Comparison of ENCODE assay signal across 27 mouse cellular contexts in the genomic region with DNA sequence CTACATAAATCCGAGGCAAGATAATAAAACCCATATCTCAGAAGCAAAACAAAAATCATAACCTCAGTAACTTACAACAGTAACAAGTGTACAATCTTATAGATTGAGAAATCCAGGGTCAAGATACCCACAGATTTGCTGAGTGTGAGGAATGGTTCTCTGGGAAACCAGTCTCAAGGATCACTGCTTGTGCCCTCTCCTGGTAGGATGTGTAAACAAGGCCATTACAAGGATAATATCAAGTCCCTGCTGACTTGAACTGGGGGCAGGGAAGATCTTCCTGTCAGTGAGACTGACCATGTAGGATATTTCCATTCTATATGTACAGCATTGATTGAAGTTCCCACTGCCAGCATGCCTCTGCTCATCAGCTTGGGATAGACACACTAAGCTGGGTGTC. TPM values are rescaled to one million over a fixed set of nuclear protein-coding genes. Genes with fewer than 3 reads are reported as not detected.
A peak's percentile ranks its signal among the peaks of the same experiment; 100 is the strongest.
DNase-seq lines count a peak whose midpoint lies in the region; ATAC-seq and TF ChIP-seq lines count a peak whose summit lies in the region.
"Had no signal": no experiment of that assay in that cellular context is flagged by ENCODE, and none has a peak within 500 bp of the region (broad histone marks: within the 10 kb centered on the region; RNA-seq: fewer than 3 reads in every experiment).

No protein-coding gene starts in this region.

- H3K27ac ChIP-seq in heart, embryonic 10.5 days = no peak overlapping the region
- no peak overlapping the region for H3K27ac ChIP-seq in heart, embryonic 11.5 days (ENCODE audit: low read depth, low read length)
- H3K27ac ChIP-seq in kidney, embryonic 15.5 days = no peak overlapping the region
- H3K27ac ChIP-seq in intestine, postnatal 0 days (ENCODE audit: low read depth, low read length) = no peak overlapping the region
- H3K27ac ChIP-seq: forebrain, embryonic 15.5 days; hindbrain, embryonic 10.5 days; hindbrain, postnatal 0 days; midbrain, embryonic 12.5 days had no signal

- H3K27me3 ChIP-seq in heart, embryonic 10.5 days (ENCODE audit: insufficient read depth, poor library complexity, severe bottlenecking) = no peaks in the 10 kb centered on the region
- H3K27me3 ChIP-seq in heart, embryonic 11.5 days (ENCODE audit: control insufficient read depth, insufficient read depth, low read length) = no peaks in the 10 kb centered on the region
- H3K27me3 ChIP-seq in kidney, embryonic 15.5 days = no peaks in the 10 kb centered on the region
- no peaks in the 10 kb centered on the region for H3K27me3 ChIP-seq in intestine, postnatal 0 days (replicated peaks; ENCODE audit: control insufficient read depth, insufficient read depth, low read length)
- H3K27me3 ChIP-seq: forebrain, embryonic 15.5 days; midbrain, embryonic 12.5 days had no signal

- no peak overlapping the region for H3K4me3 ChIP-seq in heart, embryonic 10.5 days
- no peak overlapping the region for H3K4me3 ChIP-seq in heart, embryonic 11.5 days (ENCODE audit: low read depth, low read length)
- H3K4me3 ChIP-seq in kidney, embryonic 15.5 days (replicated peaks) = no peak overlapping the region
- no peak overlapping the region for H3K4me3 ChIP-seq in intestine, postnatal 0 days (ENCODE audit: low read depth, low read length)
- H3K4me3 ChIP-seq: forebrain, embryonic 15.5 days; hindbrain, embryonic 10.5 days; midbrain, embryonic 12.5 days had no signal

- WGBS in heart, embryonic 10.5 days = 85% methylated on average over 1 of the region's 1 CpGs
- WGBS in heart, embryonic 11.5 days (ENCODE audit: insufficient replicate concordance) = 67% methylated on average over 1 of the region's 1 CpGs
- WGBS in kidney, embryonic 15.5 days = 83% methylated on average over 1 of the region's 1 CpGs
- WGBS in intestine, postnatal 0 days = 48% methylated on average over 1 of the region's 1 CpGs

- TF ChIP-seq CTCF in intestine, postnatal 0 days (IDR thresholded peaks at IDR 0.05; ENCODE audit: low read depth) = peak; percentile 66

- H3K9ac ChIP-seq in heart, embryonic 11.5 days (ENCODE audit: low read depth, low read length) = no peak overlapping the region
- H3K9ac ChIP-seq in kidney, embryonic 15.5 days = no peak overlapping the region
- no peak overlapping the region for H3K9ac ChIP-seq in intestine, postnatal 0 days (ENCODE audit: low read depth, low read length)
- H3K9ac ChIP-seq: forebrain, embryonic 15.5 days; lung, embryonic 14.5 days; midbrain, embryonic 12.5 days had no signal

- no peak for ATAC-seq in heart, embryonic 11.5 days (replicated peaks; ENCODE audit: insufficient number of reproducible peaks, low FRiP score, low TSS enrichment)
- no peak for ATAC-seq in kidney, embryonic 15.5 days (replicated peaks; ENCODE audit: low FRiP score)
- ATAC-seq in intestine, postnatal 0 days = no peak
- ATAC-seq: activated CD4-positive, CD25-positive, alpha-beta regulatory T cell, adult 4 months; forebrain, embryonic 15.5 days; hindbrain, postnatal 0 days had no signal

- H3K36me3 ChIP-seq in heart, embryonic 10.5 days = no peaks in the 10 kb centered on the region
- no peaks in the 10 kb centered on the region for H3K36me3 ChIP-seq in heart, embryonic 11.5 days (ENCODE audit: control insufficient read depth, insufficient read depth, low read length)
- H3K36me3 ChIP-seq in kidney, embryonic 15.5 days = no peaks in the 10 kb centered on the region
- no peaks in the 10 kb centered on the region for H3K36me3 ChIP-seq in intestine, postnatal 0 days (ENCODE audit: control insufficient read depth, insufficient read depth)
- H3K36me3 ChIP-seq: forebrain, embryonic 15.5 days; hindbrain, embryonic 10.5 days; midbrain, embryonic 12.5 days had no signal

- peak; percentile 25 for DNase-seq in heart, embryonic 10.5 days (ENCODE audit: low spot score)
- peak; percentile 8 for DNase-seq in kidney, postnatal 14 days
- peak; percentile 3 for DNase-seq in lung, postnatal 36 days
- DNase-seq in lung, postnatal 25 days (ENCODE audit: low spot score) = no peak
- DNase-seq in thymus, postnatal 10 days (ENCODE audit: low spot score in 2 of 2) = no peak
- DNase-seq: adrenal gland, postnatal 14 days; cerebellum, adult 11-12 months; cerebellum, postnatal 25 days; embryo, embryonic 11 days; gastrocnemius, postnatal 36 days; layer of hippocampus, postnatal 36 days; liver; lung, embryonic 14.5 days; right cerebral cortex, adult 18-20 months; thymus, postnatal 14 days had no signal

- H3K4me2 ChIP-seq in heart, embryonic 11.5 days = no peak overlapping the region
- no peak overlapping the region for H3K4me2 ChIP-seq in kidney, embryonic 15.5 days
- H3K4me2 ChIP-seq in intestine, postnatal 0 days (replicated peaks; ENCODE audit: low read depth) = no peak overlapping the region
- H3K4me2 ChIP-seq: forebrain, embryonic 15.5 days; lung, embryonic 14.5 days; midbrain, embryonic 12.5 days had no signal

- no peaks in the 10 kb centered on the region for H3K4me1 ChIP-seq in heart, embryonic 10.5 days
- no peaks in the 10 kb centered on the region for H3K4me1 ChIP-seq in heart, embryonic 11.5 days (ENCODE audit: control insufficient read depth, insufficient read depth, low read length)
- no peaks in the 10 kb centered on the region for H3K4me1 ChIP-seq in kidney, embryonic 15.5 days
- H3K4me1 ChIP-seq in intestine, postnatal 0 days (replicated peaks; ENCODE audit: control insufficient read depth, insufficient read depth, low read length) = no peaks in the 10 kb centered on the region
- H3K4me1 ChIP-seq: forebrain, embryonic 15.5 days; hindbrain, embryonic 10.5 days; midbrain, embryonic 12.5 days had no signal

- no peaks in the 10 kb centered on the region for H3K9me3 ChIP-seq in heart, embryonic 10.5 days
- H3K9me3 ChIP-seq in heart, embryonic 11.5 days (replicated peaks; ENCODE audit: control insufficient read depth, low read length) = no peaks in the 10 kb centered on the region
- no peaks in the 10 kb centered on the region for H3K9me3 ChIP-seq in kidney, embryonic 15.5 days (replicated peaks)
- H3K9me3 ChIP-seq in intestine, postnatal 0 days (ENCODE audit: control insufficient read depth) = no peaks in the 10 kb centered on the region
- H3K9me3 ChIP-seq: forebrain, embryonic 15.5 days; midbrain, embryonic 12.5 days had no signal

RNA-seq across cellular contexts. Expression of a gene that starts 8.2 kb away (rescaled TPM):
- not detected in 2 replicates for polyA plus RNA-seq in heart, embryonic 10.5 days (2016; fragmentation: Nextera tagmentation; extraction: Ambion mirVana)
- not detected in 2 replicates for polyA plus RNA-seq in heart, embryonic 11.5 days (2014; fragmentation: Nextera tagmentation; extraction: Ambion mirVana)
- polyA plus RNA-seq in kidney, embryonic 15.5 days (2015; fragmentation: Nextera tagmentation; extraction: Ambion mirVana) = 0.31 and 0.48 TPM in 2 replicates
- polyA plus RNA-seq in intestine, postnatal 0 days (2015; fragmentation: Nextera tagmentation; extraction: Ambion mirVana) = 5.4 and 6.1 TPM in 2 replicates
- polyA plus RNA-seq: activated CD4-positive, CD25-positive, alpha-beta regulatory T cell, adult 4 months; brain, embryonic 14.5 days; C2C12; embryonic facial prominence, embryonic 14.5 days; forebrain, embryonic 15.5 days; hindbrain, embryonic 10.5 days; hindbrain, postnatal 0 days; lung, embryonic 14.5 days; midbrain, embryonic 12.5 days; neural tube, embryonic 11.5 days had no signal

Comparison
In these comparisons a context has a peak if more than half of its experiments do, and no peak if none do; other contexts are left out.
1. DNase-seq: peak in heart, embryonic 10.5 days (single experiment), kidney, postnatal 14 days (single experiment) and lung, postnatal 36 days (single experiment); none in lung, postnatal 25 days (single experiment) and thymus, postnatal 10 days (0 of 2).